Mouse (Mus musculus) lung, embryonic 14.5 days (tissue): ENCODE data around the gene Olfr307. TPM values are rescaled to one million over a fixed set of nuclear protein-coding genes. Genes with fewer than 3 reads are reported as not detected.

Source experiments
- ATAC-seq: fragments of 200-750 bp; cut with Nextera tagmentation; 2 replicates; pipeline ENCODE4 v1.8.0; 2017; ENCODE audit warnings: mild to moderate bottlenecking, moderate TSS enrichment, moderate library complexity; ENCODE audit not compliant: insufficient read depth
- DNase-seq: peaks from one replicate; pipeline ENCODE4 v3.0.0-alpha.2; 2015
- H3K27ac ChIP-seq: fragments of 300-500 bp; sonication (generic); 2 replicates; pipeline ENCODE4 v1.5.1; 2014; ENCODE audit warnings: low read depth, mild to moderate bottlenecking, moderate library complexity
- H3K27me3 ChIP-seq: fragments of 300-500 bp; sonication (generic); 2 replicates; pipeline ENCODE4 v1.6.1; 2014; ENCODE audit warnings: low read length, control low read depth; ENCODE audit not compliant: insufficient read depth
- H3K36me3 ChIP-seq: fragments of 300-500 bp; sonication (generic); 2 replicates; pipeline ENCODE4 v1.6.1; 2014; ENCODE audit warnings: control low read depth; ENCODE audit not compliant: insufficient read depth
- H3K4me1 ChIP-seq: fragments of 300-500 bp; sonication (generic); 2 replicates; pipeline ENCODE4 v1.6.1; 2014; ENCODE audit warnings: antibody characterized with exemption, control low read depth; ENCODE audit not compliant: insufficient read depth
- H3K4me2 ChIP-seq: fragments of 300-500 bp; sonication (generic); 2 replicates; pipeline ENCODE4 v1.6.1; 2014; ENCODE audit warnings: mild to moderate bottlenecking
- H3K4me3 ChIP-seq: fragments of 300-500 bp; sonication (generic); 2 replicates; pipeline ENCODE4 v1.5.1; 2014; ENCODE audit warnings: low read depth, low read length
- H3K9ac ChIP-seq: fragments of 300-500 bp; sonication (generic); 2 replicates; pipeline ENCODE4 v1.6.1; 2014
- H3K9me3 ChIP-seq: fragments of 300-500 bp; sonication (generic); 2 replicates; pipeline ENCODE4 v1.6.1; 2016; ENCODE audit warnings: low read depth, low read length, control low read depth
- CTCF ChIP-seq: IDR thresholded peaks from 2 replicates; pipeline ENCODE4 v1.5.1; 2016; ENCODE audit warnings: antibody characterized with exemption, low read depth
- WGBS: fragments of 180-500 bp; shearing (Covaris S2); extraction: QIAGEN DNeasy Blood & Tissue Kit; methylation state at CpG from one replicate; pipeline ENCODE4 v1.1.7; 2014; 5-methylcytosine and 5-hydroxymethylcytosine counted together
- microRNA-seq: library from miRNA; unstranded; fragments of <30 nt; microRNA quantifications from one replicate; pipeline ENCODE4, GENCODE M21; 2016; ENCODE audit warnings: borderline number of aligned reads
- polyA plus RNA-seq: library from polyadenylated mRNA; unstranded; fragments of >200 nt; fragmentation: Nextera tagmentation; extraction: Ambion mirVana; gene quantifications from 2 replicates; pipeline ENCODE4 v1.2.1, GENCODE M21; 2014

Olfr307 gene
- polyA plus RNA-seq, 1 experiment from 2014 or later, result not detected

- H3K27me3 ChIP-seq, result no peaks in the 10 kb centered on the region
- H3K4me1 ChIP-seq, result no peaks in the 10 kb centered on the region
- TF ChIP-seq CTCF, result no peak
- ATAC-seq (no peak), DNase-seq (no peak)
- H3K9me3 ChIP-seq, result no peaks in the 10 kb centered on the region
- no peaks in the 10 kb centered on the region for H3K36me3 ChIP-seq
- no peak within 1 kb of the TSS for H3K9ac ChIP-seq
- no peak within 1 kb of the TSS for H3K4me2 ChIP-seq
- H3K27ac ChIP-seq, result no peak within 1 kb of the TSS
- no peak within 1 kb of the TSS for H3K4me3 ChIP-seq
These were observed 11.9 kb downstream of the Olfr307 start, which contains the start of gene Olfr308 for GRCm38 (mm10) chr7:86325530-86325929. Gene Olfr308, minus strand, starts transcription at chr7:86325630.

GRCm38 (mm10) chr7:86321323-86321722 lies 16.1 kb downstream of the Olfr307 start:
- no peak for DNase-seq

GRCm38 (mm10) chr7:86313608-86314007 lies 23.8 kb downstream of the Olfr307 start, which contains the start of gene Olfr309:
Gene Olfr309, minus strand, starts transcription at chr7:86313708.
- ATAC-seq (no peak), DNase-seq (no peak)
- H3K9ac ChIP-seq, result no peak within 1 kb of the TSS
- H3K27me3 ChIP-seq, result no peaks in the 10 kb centered on the region
- no peaks in the 10 kb centered on the region; the same call in 1 of the 2 replicates for H3K9me3 ChIP-seq
- H3K27ac ChIP-seq, result no peak within 1 kb of the TSS
- H3K4me3 ChIP-seq, result no peak within 1 kb of the TSS
- H3K36me3 ChIP-seq, result no peaks in the 10 kb centered on the region
- no peak within 1 kb of the TSS for H3K4me2 ChIP-seq
- H3K4me1 ChIP-seq, result no peaks in the 10 kb centered on the region
- WGBS, result 77% methylated on average over 2 of the region's 2 CpGs
- no peak for TF ChIP-seq CTCF

More at GRCm38 (mm10) chr7:86321323-86321722, 16.1 kb downstream of the Olfr307 start:
- Histone ChIP-seq H3K36me3 (no peaks in the 10 kb centered on the region), H3K4me3 (no peak overlapping the region), H3K9me3 (no peaks in the 10 kb centered on the region; the same call in 1 of the 2 replicates), H3K9ac (no peak overlapping the region), H3K27me3 (no peaks in the 10 kb centered on the region), H3K27ac (no peak overlapping the region), H3K4me1 (no peaks in the 10 kb centered on the region), H3K4me2 (no peak overlapping the region)
- no peak for ATAC-seq
- TF ChIP-seq CTCF, result no peak
- 85% methylated on average over 2 of the region's 2 CpGs for whole genome bisulfite sequencing

Small RNAs within 50 kb of the gene (microRNA-seq; reads per million reads assigned to microRNA genes)
- not detected for gene Gm23192

Other genes with a start within 250 kb of the Olfr307 start
- gene Vmn2r75, start 165.8 kb downstream of the Olfr307 start, polyA plus RNA-seq, result not detected in 2 replicates
- not detected in 2 replicates for gene Vmn2r76, start 91.3 kb downstream of the Olfr307 start, polyA plus RNA-seq
- gene Olfr310, start 60.4 kb downstream of the Olfr307 start, polyA plus RNA-seq, result not detected in 2 replicates
- not detected in 2 replicates for gene Olfr309, start 23.9 kb downstream of the Olfr307 start, polyA plus RNA-seq
- gene Olfr308, start 12.0 kb downstream of the Olfr307 start, polyA plus RNA-seq, result not detected in 2 replicates
- not detected in 2 replicates for gene Olfr305, start 29.3 kb upstream of the Olfr307 start, polyA plus RNA-seq
- not detected in 2 replicates for gene Olfr304, start 49.1 kb upstream of the Olfr307 start, polyA plus RNA-seq
- gene Olfr303, start 60.2 kb upstream of the Olfr307 start, polyA plus RNA-seq, result not detected in 2 replicates
- not detected in 2 replicates for gene Olfr301, start 66.3 kb upstream of the Olfr307 start, polyA plus RNA-seq
- not detected in 2 replicates for gene Olfr299, start 122.3 kb upstream of the Olfr307 start, polyA plus RNA-seq
- gene Olfr298, start 154.9 kb upstream of the Olfr307 start, polyA plus RNA-seq, result not detected in 2 replicates
- not detected in 2 replicates for gene Olfr297, start 182.4 kb upstream of the Olfr307 start, polyA plus RNA-seq
- gene Olfr295, start 246.3 kb upstream of the Olfr307 start, polyA plus RNA-seq, result not detected in 2 replicates